Mouse (Mus musculus) kidney, embryonic 16.5 days (tissue): ENCODE results near the gene Ucp3. TPM values are rescaled to one million over a fixed set of nuclear protein-coding genes. Genes with fewer than 3 reads are reported as not detected.
A peak's percentile ranks its signal among the peaks of the same experiment; 100 is the strongest.

Experiments
- ATAC-seq: fragments of 200-750 bp; cut with Nextera tagmentation; 2 replicates; pipeline ENCODE4 v1.8.0; 2017; ENCODE audit warnings: moderate TSS enrichment; ENCODE audit not compliant: low FRiP score, low TSS enrichment
- H3K27ac ChIP-seq: fragments of 300-500 bp; sonication (generic); 2 replicates; pipeline ENCODE4 v1.5.1; 2014; ENCODE audit warnings: low read length
- H3K27me3 ChIP-seq: fragments of 300-500 bp; sonication (generic); 2 replicates; pipeline ENCODE4 v1.6.1; 2014; ENCODE audit warnings: low read length, control low read depth, mixed read lengths; ENCODE audit not compliant: insufficient read depth
- H3K36me3 ChIP-seq: fragments of 300-500 bp; sonication (generic); 2 replicates; pipeline ENCODE4 v1.6.1; 2014; ENCODE audit warnings: low read length, control low read depth, mixed read lengths; ENCODE audit not compliant: insufficient read depth
- H3K4me1 ChIP-seq: fragments of 300-500 bp; sonication (generic); 2 replicates; pipeline ENCODE4 v1.6.1; 2014; ENCODE audit warnings: low read length, control low read depth, mixed read lengths; ENCODE audit not compliant: insufficient read depth
- H3K4me2 ChIP-seq: fragments of 300-500 bp; sonication (generic); replicated peaks from 2 replicates; pipeline ENCODE4 v1.6.1; 2014; ENCODE audit warnings: low read depth, low read length
- H3K4me3 ChIP-seq: fragments of 300-500 bp; sonication (generic); 2 replicates; pipeline ENCODE4 v1.5.1; 2014; ENCODE audit warnings: mild to moderate bottlenecking, low read length
- H3K9ac ChIP-seq: fragments of 300-500 bp; sonication (generic); replicated peaks from 2 replicates; pipeline ENCODE4 v1.6.1; 2014; ENCODE audit warnings: low read length
- H3K9me3 ChIP-seq: fragments of 300-500 bp; sonication (generic); 2 replicates; pipeline ENCODE4 v1.6.1; 2016; ENCODE audit warnings: low read length, control low read depth
- WGBS: fragments of 180-500 bp; shearing (Covaris S2); extraction: QIAGEN DNeasy Blood & Tissue Kit; methylation state at CpG from one replicate; pipeline ENCODE4 v1.1.7; 2014; 5-methylcytosine and 5-hydroxymethylcytosine counted together
- polyA plus RNA-seq: library from polyadenylated mRNA; unstranded; fragments of >200 nt; fragmentation: Nextera tagmentation; extraction: Ambion mirVana; gene quantifications from 2 replicates; pipeline ENCODE4 v1.2.1, GENCODE M21; 2015

Ucp3 gene
- polyA plus RNA-seq, 1 experiment from 2014 or later, result 0.09 TPM

DNA sequence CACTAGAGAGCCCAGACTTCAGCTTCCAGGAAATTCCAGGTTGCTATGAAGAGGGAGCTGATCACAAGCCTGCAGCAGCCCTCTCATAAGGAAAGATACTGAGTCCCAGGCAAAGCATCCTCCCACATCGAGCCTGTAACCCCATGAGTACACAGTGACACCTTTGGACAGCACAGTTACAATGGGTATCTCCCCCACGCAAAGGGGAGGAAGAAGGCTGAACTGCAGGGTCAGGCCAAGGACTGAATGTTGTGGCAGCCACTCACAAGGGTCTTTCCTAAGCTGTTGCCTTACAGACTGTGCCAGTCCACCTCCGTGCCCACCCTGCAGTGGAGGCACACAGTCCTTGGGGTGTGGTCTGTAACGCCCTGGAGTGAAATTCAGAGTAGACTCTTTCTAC lies 33.7 kb downstream of the Ucp3 start:
- WGBS, result 37% methylated on average over 4 of the region's 4 CpGs
- Histone ChIP-seq H3K4me2 (no peak overlapping the region), H3K27ac (no peak overlapping the region), H3K9me3 (no peaks in the 10 kb centered on the region), H3K36me3 (no peaks in the 10 kb centered on the region), H3K27me3 (no peaks in the 10 kb centered on the region), H3K9ac (no peak overlapping the region), H3K4me1 (peaks cover 5% of the 10 kb centered on the region), H3K4me3 (no peak overlapping the region)
- ATAC-seq, result no peak

DNA sequence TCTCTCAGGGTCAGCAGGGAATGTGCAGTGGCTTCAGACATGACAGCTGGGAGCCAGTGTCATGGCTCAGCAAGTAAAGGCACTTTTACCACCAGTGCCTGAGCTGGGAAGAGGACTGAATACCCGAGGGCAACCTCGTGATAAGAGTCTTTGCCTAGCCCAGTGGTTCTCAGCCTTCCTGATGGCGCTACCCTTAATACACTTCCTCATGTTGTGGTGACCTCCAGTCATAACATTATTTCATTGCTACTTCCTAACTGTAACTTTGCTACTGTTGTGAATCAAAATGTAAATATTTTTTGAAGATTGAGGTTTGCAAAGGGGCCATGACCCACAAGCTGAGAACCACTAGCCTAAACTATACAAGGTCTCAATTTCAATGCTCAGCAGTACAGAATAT lies 35.9 kb downstream of the Ucp3 start:
- Histone ChIP-seq H3K27me3 (no peaks in the 10 kb centered on the region), H3K27ac (no peak overlapping the region), H3K9me3 (no peaks in the 10 kb centered on the region), H3K4me3 (no peak overlapping the region), H3K9ac (no peak overlapping the region), H3K36me3 (no peaks in the 10 kb centered on the region), H3K4me1 (peaks cover 5% of the 10 kb centered on the region), H3K4me2 (no peak overlapping the region)
- WGBS, result 41% methylated on average over 3 of the region's 3 CpGs
- no peak for ATAC-seq

DNA sequence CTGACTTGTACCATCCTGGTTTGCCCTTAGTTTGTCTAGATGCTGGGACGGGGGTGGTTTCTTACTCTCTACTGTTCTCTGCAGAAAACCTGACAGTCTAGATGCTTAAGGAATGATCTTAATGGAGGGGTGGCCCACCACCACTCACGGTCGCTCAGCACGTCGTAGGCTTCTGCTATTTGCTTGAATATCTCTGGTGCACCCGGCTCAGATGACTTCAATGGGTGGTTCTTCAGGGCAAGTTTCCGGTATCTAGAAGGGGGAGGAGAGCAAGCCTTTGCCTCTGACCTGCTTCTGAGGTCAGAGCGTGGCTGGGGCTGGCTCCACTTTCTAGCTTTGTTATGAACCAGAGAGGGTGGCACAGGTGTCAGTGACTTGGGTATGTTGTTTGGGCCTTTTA lies 38.8 kb downstream of the Ucp3 start:
- Histone ChIP-seq H3K27ac (no peak overlapping the region), H3K27me3 (no peaks in the 10 kb centered on the region), H3K4me2 (no peak overlapping the region), H3K4me3 (no peak overlapping the region), H3K9ac (no peak overlapping the region), H3K36me3 (no peaks in the 10 kb centered on the region), H3K4me1 (no peaks in the 10 kb centered on the region), H3K9me3 (no peaks in the 10 kb centered on the region)
- ATAC-seq, result no peak
- WGBS, result 60% methylated on average over 8 of the region's 8 CpGs

DNA sequence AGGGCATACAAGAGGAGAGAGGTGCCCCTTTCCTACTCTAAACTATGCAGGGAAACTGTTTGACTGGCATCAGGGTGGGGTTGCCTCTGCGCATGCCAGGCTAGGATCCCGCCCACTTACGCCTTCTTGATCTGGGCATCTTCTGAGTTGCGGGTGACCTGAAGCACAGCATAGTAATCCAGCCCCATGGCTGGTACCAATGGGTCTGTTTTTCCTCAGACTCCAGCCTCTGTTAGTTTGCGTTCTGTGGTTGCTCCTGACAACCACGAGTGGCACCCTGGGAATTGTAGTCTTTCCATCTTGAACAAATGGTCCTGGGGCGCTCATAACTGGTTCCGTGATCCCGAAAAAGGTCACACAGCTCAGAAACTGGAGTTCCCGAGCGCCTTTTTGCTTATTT lies 41.8 kb downstream of the Ucp3 start, which contains the start of gene Dnajb13:
Dnajb13 (minus strand) TSS at position 388 of the 400 bp plus-strand sequence.
- H3K4me2 ChIP-seq, result no peak within 1 kb of the TSS; the same call in 1 of the 2 replicates
- no peak for ATAC-seq
- no peaks in the 10 kb centered on the region for H3K27me3 ChIP-seq
- no peak within 1 kb of the TSS for H3K27ac ChIP-seq
- H3K9me3 ChIP-seq, result no peaks in the 10 kb centered on the region
- H3K36me3 ChIP-seq, result no peaks in the 10 kb centered on the region
- H3K4me3 ChIP-seq, result no peak within 1 kb of the TSS
- no peaks in the 10 kb centered on the region for H3K4me1 ChIP-seq
- 56% methylated on average over 11 of the region's 11 CpGs for WGBS
- H3K9ac ChIP-seq, result no peak within 1 kb of the TSS

DNA sequence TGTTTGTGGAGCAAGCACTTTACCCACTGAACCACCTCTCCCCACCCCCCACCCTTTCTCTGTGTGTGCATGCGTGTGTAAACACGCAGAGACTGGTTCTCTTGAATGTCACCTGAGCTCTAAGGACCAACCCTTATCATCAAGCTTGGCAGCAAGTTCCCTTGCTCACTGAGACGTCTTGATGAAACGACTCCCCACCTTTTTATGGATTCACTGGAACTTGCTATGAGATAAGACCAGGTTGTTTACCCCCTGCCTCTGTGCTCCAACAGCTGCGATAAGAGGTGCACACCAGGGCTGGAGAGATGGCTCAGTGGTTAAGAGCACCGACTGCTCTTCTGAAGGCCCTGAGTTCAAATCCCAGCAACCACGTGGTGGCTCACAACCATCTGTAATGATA lies 47.4 kb downstream of the Ucp3 start:
- H3K36me3 ChIP-seq, result no peaks in the 10 kb centered on the region
- H3K27ac ChIP-seq, result no peak overlapping the region
- no peaks in the 10 kb centered on the region for H3K27me3 ChIP-seq
- no peak overlapping the region for H3K9ac ChIP-seq
- no peak for ATAC-seq
- no peaks in the 10 kb centered on the region for H3K9me3 ChIP-seq
- H3K4me3 ChIP-seq, result no peak overlapping the region
- no peak overlapping the region for H3K4me2 ChIP-seq
- no peaks in the 10 kb centered on the region for H3K4me1 ChIP-seq
- WGBS, result 68% methylated on average over 7 of the region's 7 CpGs

DNA sequence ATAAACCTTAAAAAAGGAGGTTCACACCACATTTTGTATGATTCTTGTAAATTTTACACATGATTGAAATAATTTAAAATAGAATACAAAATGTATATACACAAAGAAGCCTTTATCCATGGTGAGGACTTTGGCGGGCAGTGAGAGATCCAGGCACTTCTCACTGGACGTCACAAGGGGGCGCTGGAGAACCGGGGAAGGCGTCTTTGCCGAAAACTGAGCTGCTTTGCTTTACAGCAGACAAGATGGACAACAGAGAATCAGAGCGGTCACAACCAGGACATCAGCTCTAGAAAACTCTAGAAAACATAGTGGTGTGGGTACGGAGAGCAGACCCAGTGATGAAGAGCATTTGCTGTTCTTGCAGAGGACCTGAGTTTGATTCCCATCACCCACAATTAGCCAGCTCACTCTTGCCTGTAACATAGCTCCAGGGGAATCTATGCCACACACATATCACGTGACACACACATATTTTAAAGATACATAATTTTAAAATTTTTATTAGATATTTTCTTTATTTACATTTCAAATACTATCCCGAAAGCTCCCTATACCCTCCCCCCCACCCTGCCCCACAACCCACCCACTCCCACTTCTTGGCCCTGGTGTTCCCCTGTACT lies 48.0 kb downstream of the Ucp3 start:
- Histone ChIP-seq H3K4me3 (no peak overlapping the region), H3K27me3 (no peaks in the 10 kb centered on the region), H3K36me3 (no peaks in the 10 kb centered on the region), H3K9ac (no peak overlapping the region), H3K27ac (no peak overlapping the region), H3K9me3 (no peaks in the 10 kb centered on the region), H3K4me1 (no peaks in the 10 kb centered on the region), H3K4me2 (no peak overlapping the region)
- ATAC-seq, result peak; percentile 61
- WGBS, result 20% methylated on average over 10 of the region's 10 CpGs

DNA sequence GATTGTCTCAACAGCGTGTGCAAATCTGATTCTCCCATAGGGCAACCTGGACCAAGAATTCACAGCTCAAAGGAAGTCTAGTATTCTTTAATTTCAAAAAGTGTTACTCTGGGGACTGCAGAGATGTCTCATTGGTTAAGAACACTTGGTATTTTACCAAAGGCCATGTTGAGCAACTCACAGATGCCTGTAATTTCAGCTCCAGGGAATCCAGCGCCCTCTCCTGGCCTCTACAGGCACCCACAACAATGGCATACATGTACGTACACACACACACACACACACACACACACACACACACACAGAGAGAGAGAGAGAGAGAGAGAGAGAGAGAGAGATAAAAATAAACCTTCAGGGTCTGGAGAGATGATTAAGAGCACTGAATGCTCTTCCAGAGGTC lies 49.4 kb downstream of the Ucp3 start:
- 74% methylated on average over 3 of the region's 3 CpGs for WGBS
- Histone ChIP-seq H3K9me3 (no peaks in the 10 kb centered on the region), H3K27me3 (no peaks in the 10 kb centered on the region), H3K4me1 (no peaks in the 10 kb centered on the region), H3K4me3 (no peak overlapping the region), H3K9ac (no peak overlapping the region), H3K36me3 (no peaks in the 10 kb centered on the region), H3K4me2 (no peak overlapping the region), H3K27ac (no peak overlapping the region)
- ATAC-seq, result no peak

DNA sequence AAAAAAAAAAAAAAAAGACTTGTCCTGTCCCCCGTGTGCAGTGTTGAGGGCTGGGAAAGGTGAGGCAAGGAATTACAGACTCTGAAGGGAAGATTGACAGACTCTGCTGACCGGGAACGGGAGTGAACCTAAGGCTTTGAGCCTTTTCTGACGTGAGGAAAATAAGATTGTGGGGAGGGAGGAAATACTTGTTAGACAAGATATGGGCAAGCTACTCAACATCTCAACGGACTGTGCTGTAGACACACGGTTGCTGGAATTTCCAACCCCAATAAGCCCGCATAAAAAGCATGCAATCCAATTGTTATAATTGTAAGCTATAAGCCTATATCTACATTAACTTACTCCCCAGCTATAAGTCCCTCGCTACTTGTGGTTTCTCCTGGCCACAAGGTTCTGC lies 51.9 kb downstream of the Ucp3 start:
- no peaks in the 10 kb centered on the region for H3K4me1 ChIP-seq
- H3K4me3 ChIP-seq, result no peak overlapping the region
- no peak overlapping the region for H3K9ac ChIP-seq
- H3K27me3 ChIP-seq, result no peaks in the 10 kb centered on the region
- no peak for ATAC-seq
- no peaks in the 10 kb centered on the region for H3K9me3 ChIP-seq
- no peak overlapping the region for H3K27ac ChIP-seq
- 64% methylated on average over 8 of the region's 8 CpGs for WGBS
- H3K36me3 ChIP-seq, result no peaks in the 10 kb centered on the region
- no peak overlapping the region for H3K4me2 ChIP-seq

DNA sequence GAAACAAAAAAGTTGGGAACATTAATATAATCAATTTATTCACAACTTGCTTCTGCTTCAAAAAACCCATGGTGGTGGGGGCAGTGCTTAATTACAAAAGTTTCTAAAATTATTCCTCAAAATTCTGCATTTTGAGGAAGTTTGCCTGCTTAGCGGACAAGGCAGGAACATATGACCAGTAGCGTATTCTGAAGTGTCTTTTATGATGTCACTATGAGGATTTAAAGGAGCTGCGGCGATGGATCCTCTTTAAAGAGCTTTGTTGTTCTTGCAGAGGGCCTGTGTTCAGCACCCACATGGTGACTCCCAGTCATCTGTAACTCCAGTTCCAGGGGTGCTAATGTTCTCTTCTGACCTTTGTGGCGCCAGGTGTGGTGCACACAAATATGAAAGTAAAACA lies 58.0 kb downstream of the Ucp3 start:
- Histone ChIP-seq H3K4me1 (no peaks in the 10 kb centered on the region), H3K4me2 (no peak overlapping the region), H3K36me3 (no peaks in the 10 kb centered on the region), H3K9me3 (no peaks in the 10 kb centered on the region), H3K9ac (no peak overlapping the region), H3K27me3 (no peaks in the 10 kb centered on the region), H3K4me3 (no peak overlapping the region), H3K27ac (no peak overlapping the region)
- no peak for ATAC-seq
- WGBS, result 94% methylated on average over 5 of the region's 5 CpGs

DNA sequence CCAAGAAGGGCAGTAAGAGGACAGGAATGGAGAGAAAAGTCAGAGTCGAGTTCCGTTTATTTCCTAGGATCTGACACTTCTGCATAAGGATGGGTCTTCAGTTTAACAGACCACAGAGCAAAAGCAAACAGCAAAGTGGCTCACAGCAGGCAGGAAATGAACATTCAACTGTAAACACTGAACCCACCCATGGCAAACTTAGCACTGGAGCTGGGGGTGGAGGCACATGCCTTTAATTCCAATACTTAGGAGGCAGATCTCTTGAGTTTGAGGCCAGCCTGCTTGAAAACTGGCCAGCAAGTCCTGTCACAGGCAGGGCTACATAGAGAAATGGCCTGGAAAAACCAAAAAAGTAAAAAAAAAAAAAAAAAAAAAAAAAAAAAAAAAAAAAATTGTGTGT lies 60.7 kb downstream of the Ucp3 start:
- no peak for ATAC-seq
- no peaks in the 10 kb centered on the region for H3K9me3 ChIP-seq
- WGBS, result 63% methylated on average over 2 of the region's 2 CpGs
- no peak overlapping the region for H3K4me2 ChIP-seq
- H3K4me1 ChIP-seq, result peaks cover 11% of the 10 kb centered on the region; the same call in 1 of the 2 replicates
- no peaks in the 10 kb centered on the region for H3K27me3 ChIP-seq
- H3K27ac ChIP-seq, result no peak overlapping the region
- H3K9ac ChIP-seq, result no peak overlapping the region
- H3K36me3 ChIP-seq, result no peaks in the 10 kb centered on the region
- H3K4me3 ChIP-seq, result no peak overlapping the region
